Mouse (Mus musculus) liver, embryonic 14.5 days (tissue): ENCODE results near the gene Ccr8.

Experiments used
- CTCF ChIP-seq: IDR thresholded peaks from 2 replicates; pipeline ENCODE4 v1.5.1; 2016; ENCODE audit warnings: antibody characterized with exemption, low read depth, control low read depth
- EP300 ChIP-seq: IDR thresholded peaks from 2 replicates; pipeline ENCODE4 v1.6.1; 2016; ENCODE audit warnings: antibody characterized with exemption, low read depth

GRCm38 (mm10) chr9:120113456-120113855, 21.5 kb downstream of the Ccr8 start:
- no peak for TF ChIP-seq EP300
- no peak for TF ChIP-seq CTCF
